ENCODE assay signal across 8 mouse cellular contexts in the genomic region with DNA sequence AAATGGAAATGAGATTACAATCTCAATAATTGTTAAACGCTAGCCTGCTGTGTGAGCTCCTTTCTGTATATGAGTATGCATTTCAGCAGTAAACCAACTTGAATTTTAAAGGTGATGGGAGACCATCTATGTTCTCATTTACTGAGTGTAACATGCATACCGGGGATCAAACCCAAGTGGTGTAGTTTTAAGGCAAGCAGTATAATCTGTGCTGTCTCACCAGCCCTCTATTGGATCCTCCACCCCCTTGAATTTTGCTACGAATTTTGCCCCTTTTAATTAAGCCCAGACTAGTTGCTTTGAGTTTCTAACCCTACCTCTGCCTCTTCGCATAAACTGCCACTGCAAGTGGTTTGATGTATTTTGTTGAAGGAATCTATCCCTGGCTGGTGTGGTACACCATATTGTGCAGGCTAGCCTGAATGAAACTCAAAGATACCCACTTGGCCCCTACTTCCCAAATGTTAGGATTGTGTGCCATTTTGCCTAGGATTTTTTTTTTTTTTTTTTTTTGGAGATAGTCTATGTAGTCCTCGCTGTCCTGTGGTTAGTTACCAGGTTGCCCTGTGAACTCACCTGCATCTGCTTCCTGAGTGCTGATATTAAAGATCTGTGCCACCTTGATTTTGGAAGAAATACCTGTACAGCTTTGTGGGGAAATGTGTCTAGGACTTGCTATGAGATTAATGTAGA. TPM values are rescaled to one million over a fixed set of nuclear protein-coding genes. Genes with fewer than 3 reads are reported as not detected.
A peak's percentile ranks its signal among the peaks of the same experiment; 100 is the strongest.
DNase-seq lines count a peak whose midpoint lies in the region; ATAC-seq lines count a peak whose summit lies in the region.

No protein-coding gene starts in this region.

- peaks cover 21% of the 10 kb centered on the region for H3K4me1 ChIP-seq in heart, embryonic 11.5 days (ENCODE audit: control insufficient read depth, insufficient read depth, low read length)
- peaks cover 26% of the 10 kb centered on the region for H3K4me1 ChIP-seq in forebrain, embryonic 14.5 days (ENCODE audit: control insufficient read depth, insufficient read depth, low read length)
- peaks cover 50% of the 10 kb centered on the region for H3K4me1 ChIP-seq in liver, embryonic 15.5 days (replicated peaks)

- no peaks in the 10 kb centered on the region for H3K27me3 ChIP-seq in heart, embryonic 11.5 days (ENCODE audit: control insufficient read depth, insufficient read depth, low read length)
- no peaks in the 10 kb centered on the region for H3K27me3 ChIP-seq in forebrain, embryonic 14.5 days (replicated peaks; ENCODE audit: control insufficient read depth, insufficient read depth, low read length)
- H3K27me3 ChIP-seq in liver, embryonic 15.5 days = no peaks in the 10 kb centered on the region

- H3K9me3 ChIP-seq in heart, embryonic 11.5 days (replicated peaks; ENCODE audit: control insufficient read depth, low read length) = no peaks in the 10 kb centered on the region
- H3K9me3 ChIP-seq in forebrain, embryonic 14.5 days (replicated peaks; ENCODE audit: control insufficient read depth, low read length) = no peaks in the 10 kb centered on the region
- H3K9me3 ChIP-seq in liver, embryonic 15.5 days (replicated peaks) = no peaks in the 10 kb centered on the region

- DNase-seq in heart, adult 11 months = no peak
- DNase-seq in CD4-positive helper T cell, adult 2 months (ENCODE audit: low read depth, low spot score) = peak; percentile 42
- DNase-seq in forebrain, embryonic 14.5 days (ENCODE audit: low spot score) = no peak
- DNase-seq in cerebellum, adult 9-11 months = no peak
- no peak for DNase-seq in left cerebral cortex, postnatal 10 days (ENCODE audit: extremely low spot score in 1 of 2, low spot score in 2 of 2)
- no peak for DNase-seq in adrenal gland, adult 2 months

- no peak overlapping the region for H3K9ac ChIP-seq in heart, embryonic 11.5 days (ENCODE audit: low read depth, low read length)
- H3K9ac ChIP-seq in forebrain, embryonic 14.5 days (ENCODE audit: low read length) = peak overlapping the region; percentile 50
- peak overlapping the region; percentile 25; the same call in 1 of the 2 replicates for H3K9ac ChIP-seq in liver, embryonic 15.5 days

- no peak overlapping the region for H3K27ac ChIP-seq in heart, embryonic 11.5 days (ENCODE audit: low read depth, low read length)
- no peak overlapping the region for H3K27ac ChIP-seq in forebrain, embryonic 14.5 days (ENCODE audit: low read depth, low read length)
- H3K27ac ChIP-seq in liver, embryonic 15.5 days (replicated peaks) = peak overlapping the region; percentile 45; the same call in 1 of the 2 replicates

- H3K4me3 ChIP-seq in heart, embryonic 11.5 days (ENCODE audit: low read depth, low read length) = peak overlapping the region; percentile 51
- peak overlapping the region; percentile 50 for H3K4me3 ChIP-seq in forebrain, embryonic 14.5 days (ENCODE audit: low read depth, low read length)
- peak overlapping the region; percentile 59 for H3K4me3 ChIP-seq in liver, embryonic 15.5 days (replicated peaks)

- intact Hi-C loops in left cerebral cortex, postnatal 10 days (cut with DNase I) = no loop called here

- no peak for ATAC-seq in heart, embryonic 11.5 days (replicated peaks; ENCODE audit: insufficient number of reproducible peaks, low FRiP score, low TSS enrichment)
- no peak for ATAC-seq in forebrain, embryonic 14.5 days
- no peak for ATAC-seq in liver, embryonic 15.5 days (ENCODE audit: insufficient read depth)

- H3K4me2 ChIP-seq in heart, embryonic 11.5 days = peak overlapping the region; percentile 83
- H3K4me2 ChIP-seq in forebrain, embryonic 14.5 days (ENCODE audit: low read length) = peak overlapping the region; percentile 89
- peak overlapping the region; percentile 72 for H3K4me2 ChIP-seq in liver, embryonic 15.5 days

- 77% methylated on average over 5 of the region's 5 CpGs for WGBS in heart, embryonic 11.5 days (ENCODE audit: insufficient replicate concordance)
- WGBS in forebrain, embryonic 14.5 days = 58% methylated on average over 5 of the region's 5 CpGs
- 63% methylated on average over 5 of the region's 5 CpGs for WGBS in liver, embryonic 15.5 days (ENCODE audit: insufficient replicate concordance)

- H3K36me3 ChIP-seq in heart, embryonic 11.5 days (ENCODE audit: control insufficient read depth, insufficient read depth, low read length) = peaks cover 8% of the 10 kb centered on the region; the same call in 1 of the 2 replicates
- peaks cover 31% of the 10 kb centered on the region for H3K36me3 ChIP-seq in forebrain, embryonic 14.5 days (ENCODE audit: control insufficient read depth, insufficient read depth, low read length)
- H3K36me3 ChIP-seq in liver, embryonic 15.5 days (replicated peaks) = peaks cover 30% of the 10 kb centered on the region

RNA-seq across cellular contexts. Expression of a gene that starts 3.3 kb away (rescaled TPM):
- 2,677 and 2,901 TPM in 2 replicates for polyA plus RNA-seq in heart, embryonic 11.5 days (2014; fragmentation: Nextera tagmentation; extraction: Ambion mirVana)
- polyA plus RNA-seq in forebrain, embryonic 14.5 days (2014; fragmentation: Nextera tagmentation; extraction: Ambion mirVana) = 5,294 and 5,616 TPM in 2 replicates
- polyA plus RNA-seq in liver, embryonic 15.5 days (2015; fragmentation: Nextera tagmentation; extraction: Ambion mirVana) = 1,540 and 1,587 TPM in 2 replicates
- total RNA-seq in left cerebral cortex, postnatal 10 days (2021) = 1,000 to 10,000 TPM; 1,760 to 1,780 TPM
- total RNA-seq in adrenal gland, adult 2 months (2021) = 1,000 to 10,000 TPM; 1,385 to 1,758 TPM
- 1,114 and 1,206 TPM in 2 replicates for polyA plus RNA-seq in adrenal gland, adult 2 months (2012; rRNA removed)

RNA-seq across cellular contexts. Expression of a gene that starts 15.2 kb away (rescaled TPM):
- 13.6 and 15.1 TPM in 2 replicates for polyA plus RNA-seq in heart, embryonic 11.5 days (2014; fragmentation: Nextera tagmentation; extraction: Ambion mirVana)
- polyA plus RNA-seq in forebrain, embryonic 14.5 days (2014; fragmentation: Nextera tagmentation; extraction: Ambion mirVana) = 99.4 and 112 TPM in 2 replicates
- 14.4 and 15.7 TPM in 2 replicates for polyA plus RNA-seq in liver, embryonic 15.5 days (2015; fragmentation: Nextera tagmentation; extraction: Ambion mirVana)
- 10 to 100 TPM; 38.0 to 42.0 TPM for total RNA-seq in left cerebral cortex, postnatal 10 days (2021)
- 10 to 100 TPM; 44.1 to 45.8 TPM for total RNA-seq in adrenal gland, adult 2 months (2021)
- polyA plus RNA-seq in adrenal gland, adult 2 months (2012; rRNA removed) = 46.8 and 58.2 TPM in 2 replicates

RNA-seq across cellular contexts. Expression of a gene that starts 20.0 kb away (rescaled TPM):
- 4.1 and 4.4 TPM in 2 replicates for polyA plus RNA-seq in heart, embryonic 11.5 days (2014; fragmentation: Nextera tagmentation; extraction: Ambion mirVana)
- polyA plus RNA-seq in forebrain, embryonic 14.5 days (2014; fragmentation: Nextera tagmentation; extraction: Ambion mirVana) = 13.2 and 17.0 TPM in 2 replicates
- 5.5 and 6.3 TPM in 2 replicates for polyA plus RNA-seq in liver, embryonic 15.5 days (2015; fragmentation: Nextera tagmentation; extraction: Ambion mirVana)
- 10 to 100 TPM; 27.8 to 30.0 TPM for total RNA-seq in left cerebral cortex, postnatal 10 days (2021)
- 1 to 10 TPM; 2.7 to 4.2 TPM for total RNA-seq in adrenal gland, adult 2 months (2021)
- polyA plus RNA-seq in adrenal gland, adult 2 months (2012; rRNA removed) = 2.7 and 3.9 TPM in 2 replicates
